Mouse (Mus musculus) brain, embryonic 14.5 days (tissue): ENCODE measurements around the gene Gnat1. TPM values are rescaled to one million over a fixed set of nuclear protein-coding genes. Genes with fewer than 3 reads are reported as not detected.

Experiments
- DNase-seq: peaks from one replicate; pipeline ENCODE4 v3.0.0-alpha.2; 2011; ENCODE audit warnings: low read depth
- CTCF ChIP-seq: fragments of 200-500 bp; IDR thresholded peaks from 2 replicates; pipeline ENCODE4 v1.5.1; 2012; ENCODE audit warnings: inconsistent platforms, mild to moderate bottlenecking, moderate library complexity, borderline replicate concordance; ENCODE audit not compliant: insufficient read depth, insufficient read length; ENCODE audit errors: extremely low read depth
- POLR2A ChIP-seq: fragments of 200-500 bp; IDR thresholded peaks from 2 replicates; pipeline ENCODE4 v1.6.1; 2012; ENCODE audit warnings: mild to moderate bottlenecking, inconsistent platforms, borderline replicate concordance; ENCODE audit not compliant: poor library complexity, insufficient read depth, insufficient read length, severe bottlenecking; ENCODE audit errors: extremely low read depth
- polyA plus RNA-seq: library from polyadenylated mRNA; depleted of rRNA; stranded (reverse); fragments of >200 nt; gene quantifications from 2 replicates; pipeline ENCODE4 v1.2.3, GENCODE M21; 2012

Gnat1 gene
- polyA plus RNA-seq, 1 experiment, result 0.48 TPM

DNA sequence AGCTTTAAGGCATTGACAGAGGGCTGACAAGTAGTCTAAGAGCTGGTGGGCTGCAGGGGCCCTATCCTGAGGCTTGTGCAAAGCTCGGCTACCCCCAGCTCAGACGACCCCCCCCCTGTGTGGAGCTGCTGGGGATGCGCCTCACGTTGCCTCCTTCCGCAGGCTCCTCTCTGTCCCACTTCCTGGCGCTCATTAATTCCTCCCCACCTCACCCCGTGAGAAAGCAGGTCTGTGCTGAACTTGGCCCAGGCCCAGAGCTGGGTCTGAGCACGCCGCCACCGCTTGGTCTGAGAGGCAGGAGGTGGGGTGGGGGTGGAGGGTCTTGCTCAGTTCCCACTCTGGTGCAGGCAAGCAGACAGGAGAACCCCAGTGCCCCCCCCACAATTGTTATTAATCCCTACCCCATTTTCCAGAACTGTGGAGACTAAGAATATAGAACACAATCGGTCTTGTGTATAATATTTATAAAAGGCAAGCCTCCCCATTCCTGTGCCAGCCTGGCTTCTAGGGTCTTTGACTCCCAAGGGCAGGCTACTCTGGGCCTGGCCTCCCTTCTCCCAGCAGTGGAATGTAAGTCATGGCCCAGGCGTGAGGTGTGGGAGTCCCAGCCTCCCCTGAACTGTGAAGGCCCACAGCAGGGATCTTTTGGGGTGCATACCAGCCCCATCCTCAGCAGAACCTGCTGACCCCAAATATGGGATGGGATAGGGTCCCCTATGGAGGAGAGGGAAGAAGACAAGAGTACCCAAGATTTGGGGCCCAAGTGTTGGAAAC is 28.6 kb downstream of the Gnat1 start:
- peak; percentile 92 for DNase-seq
- TF ChIP-seq CTCF, result no peak
- TF ChIP-seq POLR2A, result no peak

DNA sequence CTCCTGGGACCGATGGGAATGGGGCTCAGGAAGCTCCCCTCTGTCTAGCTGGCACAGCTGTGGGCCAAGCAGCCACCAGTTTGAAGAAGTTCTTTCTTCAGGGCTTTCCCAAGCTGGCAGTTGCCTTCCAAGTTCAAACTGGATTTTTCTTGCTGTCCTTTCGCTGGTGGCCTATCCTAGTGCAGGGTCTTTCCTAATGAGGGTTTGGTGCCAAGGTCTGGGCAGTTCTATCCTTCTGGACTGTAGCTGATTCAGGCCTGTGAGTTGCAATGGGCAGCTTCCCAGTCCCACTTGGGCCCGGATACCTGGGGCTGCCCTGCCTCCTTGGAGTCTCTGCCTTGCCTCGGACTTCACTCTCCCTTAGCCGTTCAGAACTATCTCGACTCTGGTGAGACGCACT is 29.3 kb downstream of the Gnat1 start:
- TF ChIP-seq CTCF (no peak), POLR2A (no peak)
- peak; percentile 73 for DNase-seq

- no peak for DNase-seq
- TF ChIP-seq CTCF, result no peak
- TF ChIP-seq POLR2A, result no peak
Observed at GRCm38 (mm10) chr9:107648767-107649166, 30.7 kb downstream of the Gnat1 start.

DNA sequence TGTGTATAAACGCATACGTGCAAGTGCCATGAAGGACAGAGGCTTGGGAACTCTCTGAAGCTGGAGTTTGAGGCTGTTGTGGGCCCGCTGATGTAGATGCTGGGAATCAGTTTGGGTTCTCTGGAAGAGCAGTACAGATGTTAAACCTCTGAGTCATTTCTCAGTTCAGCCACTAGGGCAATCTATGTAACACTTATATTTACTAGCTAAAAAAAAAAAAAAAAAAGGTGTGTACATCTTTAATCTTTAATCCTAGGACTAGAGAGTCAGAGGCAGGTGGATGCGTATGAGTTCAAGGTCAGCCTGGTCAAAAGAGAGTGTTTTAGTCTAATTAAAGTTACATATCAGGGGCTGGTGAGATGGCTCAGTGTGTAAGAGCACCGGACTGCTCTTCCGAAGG is 32.5 kb downstream of the Gnat1 start:
- TF ChIP-seq CTCF (no peak), POLR2A (no peak)
- DNase-seq, result no peak

GRCm38 (mm10) chr9:107645577-107645976 is 33.9 kb downstream of the Gnat1 start:
- TF ChIP-seq POLR2A (no peak), CTCF (peak; percentile 94)
- DNase-seq, result peak; percentile 89

DNA sequence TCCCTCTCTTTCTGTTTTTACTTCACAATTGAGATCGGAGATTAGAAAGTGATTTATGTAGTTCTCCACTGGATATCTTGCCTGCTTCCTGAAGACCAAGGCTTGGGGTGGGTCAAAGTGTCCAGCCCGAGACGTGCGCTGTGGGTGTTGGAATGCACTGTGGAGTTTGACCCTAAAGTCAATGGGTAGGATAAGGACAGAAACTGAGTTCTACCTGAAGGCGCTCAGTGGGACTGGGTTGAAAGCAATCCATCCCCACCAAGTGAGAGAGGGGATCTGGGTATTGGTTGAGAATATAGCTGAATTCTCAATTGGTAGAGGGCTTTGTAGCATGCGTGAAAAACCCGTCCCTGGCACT is 34.4 kb downstream of the Gnat1 start:
- TF ChIP-seq POLR2A, result no peak
- no peak for TF ChIP-seq CTCF

DNA sequence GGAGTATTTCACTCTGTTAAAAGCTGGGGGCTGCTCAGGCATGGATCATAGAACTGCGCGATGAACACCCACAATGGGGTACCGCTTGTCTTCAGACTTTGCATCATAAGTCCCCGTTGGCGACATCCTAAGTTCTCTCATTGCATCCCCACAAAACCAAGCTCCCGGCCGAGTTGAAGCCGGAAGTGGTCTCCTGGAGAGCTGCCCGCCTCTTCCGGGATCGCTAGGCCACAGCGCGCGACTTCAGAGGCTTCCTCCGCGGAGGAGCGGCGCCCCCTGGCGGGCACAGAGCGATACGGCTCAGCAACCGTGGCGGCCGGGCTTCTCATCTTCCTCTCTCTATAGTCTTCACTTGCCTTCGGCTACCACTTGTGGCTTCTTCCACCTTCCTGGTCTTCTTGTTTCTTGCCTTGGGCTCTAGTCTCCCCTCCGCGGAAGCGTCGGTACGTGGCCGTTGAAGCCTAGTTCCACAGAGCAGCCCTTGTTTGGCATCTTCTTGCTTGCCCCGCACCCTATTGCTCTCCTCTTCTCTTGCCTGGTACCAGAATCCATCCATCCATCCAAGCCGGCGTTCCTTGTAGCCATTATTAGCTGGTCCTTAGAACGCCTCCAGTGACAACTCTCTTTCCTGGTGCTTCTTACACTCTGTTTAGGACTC is 34.9 kb downstream of the Gnat1 start:
- TF ChIP-seq CTCF, result peak; percentile 97
- TF ChIP-seq POLR2A, result peak; percentile 35; the same call in 1 of the 2 replicates

More for the DNA sequence above, 34.4 kb downstream of the Gnat1 start:
- DNase-seq, result no peak

GRCm38 (mm10) chr9:107643544-107644214 is 35.8 kb downstream of the Gnat1 start:
- TF ChIP-seq POLR2A, result no peak
- TF ChIP-seq CTCF, result no peak
- no peak for DNase-seq

More for the DNA sequence above, 34.9 kb downstream of the Gnat1 start:
- peak; percentile 96 for DNase-seq

GRCm38 (mm10) chr9:107641666-107642065 is 37.8 kb downstream of the Gnat1 start:
- TF ChIP-seq POLR2A, result no peak
- no peak for TF ChIP-seq CTCF
- DNase-seq, result no peak

DNA sequence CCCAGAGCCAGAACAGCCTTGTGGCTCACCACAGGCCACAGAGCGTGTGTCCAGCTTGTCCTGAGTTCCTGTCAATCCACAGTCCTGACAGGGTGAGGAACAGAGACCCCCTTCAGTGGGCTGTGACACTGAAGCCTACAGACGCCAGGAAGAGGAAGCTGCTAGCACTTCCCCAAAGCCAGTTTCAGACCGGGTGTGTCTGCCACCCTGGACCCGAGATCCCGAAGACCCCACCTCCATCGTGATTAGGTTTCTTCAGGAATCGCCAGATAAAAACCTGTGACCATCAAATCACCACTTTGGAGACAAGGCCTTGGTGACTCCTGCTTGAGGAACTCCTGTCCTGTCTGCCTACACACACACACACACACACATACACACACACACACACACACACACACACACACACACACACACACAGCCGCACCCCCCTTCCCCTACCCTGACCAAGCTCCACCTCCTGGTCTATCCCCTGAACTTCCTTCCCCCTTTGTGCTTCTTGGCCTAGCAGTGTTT is 39.2 kb downstream of the Gnat1 start:
- TF ChIP-seq CTCF (no peak), POLR2A (no peak)
- DNase-seq, result no peak

GRCm38 (mm10) chr9:107637070-107637469 is 42.4 kb downstream of the Gnat1 start:
- TF ChIP-seq CTCF (no peak), POLR2A (no peak)
- DNase-seq, result peak; percentile 94
